Mouse (Mus musculus): ENCODE data around the gene 1600002K03Rik. TPM values are rescaled to one million over a fixed set of nuclear protein-coding genes. Genes with fewer than 3 reads are reported as not detected.
"Not testable (repeated sequence)": the region's sequence is repeated elsewhere in the genome, so short reads cannot be mapped to it uniquely, and the experiment has no call there.

Gene 1600002K03Rik
- polyA plus RNA-seq, 1 experiment: 0.99 TPM

DNA sequence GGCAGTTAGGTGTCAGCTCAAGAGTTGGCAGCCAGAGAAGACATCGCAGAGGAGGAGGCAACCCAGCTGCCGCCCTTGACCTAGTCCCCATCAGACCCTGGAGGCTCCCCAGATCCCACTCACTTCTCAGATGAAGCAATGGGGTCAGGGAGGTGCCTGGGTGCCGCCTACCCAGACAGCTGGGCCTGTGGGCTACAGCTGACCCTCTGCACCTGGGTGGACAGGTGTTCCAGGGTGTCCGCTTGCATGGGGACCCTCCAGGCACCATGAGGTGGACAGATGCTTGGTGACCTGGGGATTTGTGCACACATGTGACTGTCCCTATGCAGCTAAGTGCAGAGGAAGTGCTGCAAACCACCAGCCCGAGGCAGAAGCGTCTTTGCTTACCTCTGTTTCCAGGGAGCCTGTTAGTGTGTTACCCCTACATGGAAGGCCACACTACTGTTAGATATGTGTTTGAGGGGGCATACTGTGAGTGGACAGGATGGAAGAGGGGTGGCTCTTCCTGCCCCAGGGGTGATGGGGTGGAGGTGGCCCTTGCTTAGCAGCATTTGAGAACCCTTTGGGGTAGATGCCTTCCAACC lies 9.9 kb upstream of the 1600002K03Rik start:
- Histone ChIP-seq H3K9me3 (ENCODE audit: control insufficient read depth, low read length) (no peaks in the 10 kb centered on the region), H3K27me3 (ENCODE audit: control insufficient read depth) (peaks cover 13% of the 10 kb centered on the region), H3K4me3 (replicated peaks) (no peak overlapping the region), H3K4me1 (ENCODE audit: control insufficient read depth) (peaks cover 91% of the 10 kb centered on the region), H3K36me3 (ENCODE audit: control insufficient read depth) (no peaks in the 10 kb centered on the region; the same call in 1 of the 2 replicates)
- no peak for TF ChIP-seq GATA1 (IDR thresholded peaks at IDR 0.05; ENCODE audit: low read length)
- TF ChIP-seq TAL1 (IDR thresholded peaks at IDR 0.05; ENCODE audit: low read length): no peak

DNA sequence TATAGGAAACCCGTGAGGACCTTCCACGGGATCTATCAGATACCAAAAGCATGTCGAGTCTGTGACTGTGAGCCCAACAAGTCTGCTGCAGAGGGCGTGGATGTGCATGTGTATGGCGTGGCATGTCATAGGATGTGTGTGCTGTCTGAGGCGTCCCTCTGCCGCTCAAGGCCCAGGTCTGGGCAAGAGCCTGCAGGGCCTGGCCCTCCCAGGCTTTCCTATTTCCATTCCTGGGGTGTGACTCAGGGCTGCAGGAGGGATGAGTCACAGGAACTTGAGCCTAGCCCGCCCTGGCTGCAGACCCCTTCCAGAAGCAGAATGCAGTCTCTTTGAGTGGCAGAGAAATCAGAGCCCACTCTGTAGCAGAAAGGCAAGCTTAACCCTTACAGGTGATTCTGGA lies 9.0 kb upstream of the 1600002K03Rik start:
- H3K27me3 ChIP-seq (ENCODE audit: control insufficient read depth): peaks cover 13% of the 10 kb centered on the region
- TF ChIP-seq GATA1 (IDR thresholded peaks at IDR 0.05; ENCODE audit: low read length) (no peak), TAL1 (IDR thresholded peaks at IDR 0.05; ENCODE audit: low read length) (no peak; the same call in 2 of the 3 replicates)

DNA sequence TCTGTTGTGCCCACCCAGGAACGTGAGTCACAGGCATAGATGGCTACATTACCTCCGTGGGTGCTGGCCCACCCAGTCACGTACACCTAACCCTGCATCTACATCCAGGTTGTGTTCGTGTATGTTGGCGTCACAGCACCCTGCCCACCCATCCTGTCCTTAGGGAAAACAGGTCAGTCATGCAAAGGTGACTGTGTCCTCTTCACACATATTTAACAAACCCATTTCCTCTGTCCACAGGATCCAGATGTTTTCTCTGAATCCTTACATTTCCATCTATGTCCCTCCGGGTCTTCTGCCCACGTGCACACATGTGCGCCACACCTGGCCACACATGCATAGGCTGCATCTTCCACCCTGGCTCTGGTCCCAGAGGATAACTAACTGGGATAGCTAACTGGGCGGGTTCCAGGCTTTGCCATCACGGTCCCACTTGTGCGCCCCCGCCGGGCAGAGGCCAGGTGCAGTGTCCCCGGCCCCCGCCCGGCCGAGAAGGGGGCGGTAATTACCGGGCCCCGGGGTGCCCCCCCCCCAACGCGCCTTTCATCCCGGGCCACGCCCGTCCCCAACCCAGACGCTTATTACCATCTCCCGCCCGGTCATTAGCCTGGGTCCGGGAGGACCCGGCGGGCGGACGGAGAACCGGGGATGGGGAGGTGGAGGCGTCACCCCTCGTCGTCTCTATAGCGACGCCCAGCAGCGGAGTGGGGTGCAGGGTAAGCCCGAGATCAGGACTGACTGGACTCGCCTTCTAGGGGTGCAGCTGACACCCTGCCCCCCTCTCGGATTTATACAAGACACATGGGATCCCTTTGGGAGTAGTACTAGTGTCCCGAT lies 8.4 kb upstream of the 1600002K03Rik start:
- peak overlapping the region; percentile 60 for H3K4me3 ChIP-seq (replicated peaks)
- no peaks in the 10 kb centered on the region for H3K9me3 ChIP-seq (ENCODE audit: control insufficient read depth, low read length)
- H3K4me1 ChIP-seq (ENCODE audit: control insufficient read depth): peaks cover 89% of the 10 kb centered on the region
- H3K36me3 ChIP-seq (ENCODE audit: control insufficient read depth): peaks cover 3% of the 10 kb centered on the region
- H3K27me3 ChIP-seq (ENCODE audit: control insufficient read depth): peaks cover 13% of the 10 kb centered on the region
- TF ChIP-seq GATA1 (IDR thresholded peaks at IDR 0.05; ENCODE audit: low read length): no peak
- TF ChIP-seq TAL1 (IDR thresholded peaks at IDR 0.05; ENCODE audit: low read length): no peak

More for the DNA sequence above, 9.0 kb upstream of the 1600002K03Rik start:
- H3K36me3 ChIP-seq (ENCODE audit: control insufficient read depth): no peaks in the 10 kb centered on the region; the same call in 1 of the 2 replicates
- H3K4me1 ChIP-seq (ENCODE audit: control insufficient read depth): peaks cover 89% of the 10 kb centered on the region
- no peak overlapping the region for H3K4me3 ChIP-seq (replicated peaks)
- no peaks in the 10 kb centered on the region for H3K9me3 ChIP-seq (ENCODE audit: control insufficient read depth, low read length)

DNA sequence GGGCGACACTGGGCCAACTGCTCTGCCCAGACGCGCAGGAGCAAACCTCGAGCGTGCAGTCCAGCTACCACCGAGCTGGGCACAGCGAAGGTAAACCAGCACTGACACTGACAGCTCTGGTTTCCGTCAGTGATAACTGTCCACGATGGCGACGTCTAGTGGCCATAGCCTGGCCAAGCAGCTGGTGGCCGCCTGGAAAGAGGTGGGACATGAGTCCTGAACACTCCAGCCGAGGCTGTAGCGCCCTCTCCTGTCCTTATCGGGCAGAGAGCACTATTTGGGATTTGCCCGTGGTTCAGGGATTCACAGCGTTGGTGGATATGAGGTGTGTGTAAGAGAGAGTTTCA lies 7.8 kb upstream of the 1600002K03Rik start:
- peaks cover 13% of the 10 kb centered on the region for H3K27me3 ChIP-seq (ENCODE audit: control insufficient read depth)
- peaks cover 88% of the 10 kb centered on the region for H3K4me1 ChIP-seq (ENCODE audit: control insufficient read depth)
- TF ChIP-seq TAL1 (IDR thresholded peaks at IDR 0.05; ENCODE audit: low read length): no peak
- TF ChIP-seq GATA1 (IDR thresholded peaks at IDR 0.05; ENCODE audit: low read length): no peak
- H3K36me3 ChIP-seq (ENCODE audit: control insufficient read depth): peaks cover 9% of the 10 kb centered on the region
- H3K4me3 ChIP-seq (replicated peaks): peak overlapping the region; percentile 60
- H3K9me3 ChIP-seq (ENCODE audit: control insufficient read depth, low read length): peaks cover 3% of the 10 kb centered on the region

DNA sequence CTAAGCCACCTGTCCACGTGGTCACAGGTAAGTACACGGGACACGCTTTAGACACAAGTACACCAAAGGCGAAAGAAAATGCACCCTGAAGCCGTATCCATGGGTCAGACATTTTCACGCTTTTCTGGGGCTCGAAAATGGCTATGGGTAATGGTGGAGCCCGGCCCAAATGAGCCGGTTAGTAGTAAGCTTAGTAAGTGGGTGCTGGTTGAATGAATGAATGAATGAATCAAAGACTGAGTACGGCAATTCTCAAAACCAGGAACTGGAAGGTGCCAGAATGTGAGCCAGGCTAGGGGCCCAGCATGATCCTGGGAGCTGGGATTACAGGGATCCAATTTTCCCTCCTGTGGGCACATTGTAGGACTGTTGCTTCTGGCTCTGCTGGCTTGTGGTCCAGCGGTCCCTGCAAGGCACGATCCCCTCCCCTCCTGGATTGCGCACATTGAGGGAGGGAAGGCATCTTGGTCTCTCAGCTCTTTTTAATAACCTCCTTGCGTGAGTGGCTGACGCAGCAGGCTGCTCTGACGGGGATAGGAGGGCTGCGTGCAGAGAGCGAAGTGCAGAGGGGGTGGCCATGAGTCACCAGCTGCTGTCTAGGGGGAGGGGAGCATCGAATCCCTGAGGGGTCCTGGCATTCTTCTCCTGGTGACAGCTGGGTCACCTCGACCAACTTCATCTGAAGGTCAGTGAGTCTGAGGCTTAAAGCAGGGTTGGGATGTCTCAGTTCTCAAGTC lies 7.2 kb upstream of the 1600002K03Rik start, which contains the start of gene Cirbp:
Gene Cirbp (plus strand): TSS at position 594 of the 737 bp plus-strand sequence.
- Histone ChIP-seq H3K27me3 (ENCODE audit: control insufficient read depth) (peaks cover 13% of the 10 kb centered on the region), H3K36me3 (ENCODE audit: control insufficient read depth) (peaks cover 15% of the 10 kb centered on the region), H3K9me3 (ENCODE audit: control insufficient read depth, low read length) (peaks cover 9% of the 10 kb centered on the region), H3K4me3 (replicated peaks) (peak within 1 kb of the TSS; percentile 87), H3K4me1 (ENCODE audit: control insufficient read depth) (peaks cover 87% of the 10 kb centered on the region)
- TF ChIP-seq TAL1 (IDR thresholded peaks at IDR 0.05; ENCODE audit: low read length) (no peak), GATA1 (IDR thresholded peaks at IDR 0.05; ENCODE audit: low read length) (no peak)

DNA sequence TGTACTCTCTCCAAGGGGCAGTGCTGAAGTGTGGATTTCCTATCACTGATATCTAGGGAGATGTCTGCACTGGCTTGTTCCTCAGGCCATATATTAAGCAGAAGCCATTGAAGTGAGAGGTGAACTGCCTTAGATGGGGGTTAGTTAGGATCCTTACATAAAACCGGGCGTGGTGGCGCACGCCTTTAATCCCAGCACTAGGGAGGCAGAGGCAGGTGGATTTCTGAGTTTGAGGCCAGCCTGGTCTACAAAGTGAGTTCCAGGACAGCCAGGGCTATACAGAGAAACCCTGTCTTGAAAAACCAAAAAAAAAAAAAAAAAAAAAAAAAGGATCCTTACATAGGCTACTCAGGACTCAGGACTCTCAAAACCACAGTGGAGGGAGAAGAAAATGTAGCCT lies 6.6 kb upstream of the 1600002K03Rik start:
- Histone ChIP-seq H3K36me3 (ENCODE audit: control insufficient read depth) (peaks cover 20% of the 10 kb centered on the region), H3K9me3 (ENCODE audit: control insufficient read depth, low read length) (peaks cover 13% of the 10 kb centered on the region), H3K27me3 (ENCODE audit: control insufficient read depth) (peaks cover 13% of the 10 kb centered on the region), H3K4me1 (ENCODE audit: control insufficient read depth) (peaks cover 84% of the 10 kb centered on the region)
- not testable (repeated sequence) for H3K4me3 ChIP-seq (replicated peaks)

DNA sequence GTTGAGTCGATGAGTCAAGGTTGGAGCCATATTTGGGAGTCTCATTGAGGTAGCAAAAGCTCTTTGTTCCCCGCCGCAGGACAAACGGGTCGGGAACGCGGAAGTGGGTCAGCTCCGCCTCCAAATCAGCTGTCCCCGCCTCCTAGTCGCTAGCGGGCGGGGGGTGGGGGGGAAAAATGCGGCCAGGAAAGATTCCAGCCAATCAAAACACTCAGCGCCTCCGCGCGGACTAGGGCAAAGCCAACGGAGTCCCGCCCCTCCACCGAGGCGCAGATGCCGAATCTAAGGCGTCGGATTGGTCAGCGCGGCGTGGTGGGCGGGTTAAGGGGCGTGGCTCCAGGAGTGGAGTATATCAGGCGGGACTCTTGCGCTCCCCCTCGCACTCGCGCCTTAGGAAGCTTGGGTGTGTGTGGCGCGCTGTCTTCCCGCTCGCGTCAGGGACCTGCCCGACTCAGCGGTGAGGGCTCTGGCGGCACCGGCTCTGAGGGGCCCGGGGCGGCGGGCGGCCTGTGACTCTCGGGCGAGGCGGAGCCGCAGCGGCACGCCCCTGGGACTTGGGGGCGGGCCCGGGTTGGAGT lies 5.2 kb upstream of the 1600002K03Rik start:
- Histone ChIP-seq H3K36me3 (ENCODE audit: control insufficient read depth) (peaks cover 34% of the 10 kb centered on the region), H3K4me1 (ENCODE audit: control insufficient read depth) (peaks cover 82% of the 10 kb centered on the region), H3K4me3 (replicated peaks) (peak overlapping the region; percentile 87), H3K27me3 (ENCODE audit: control insufficient read depth) (peaks cover 13% of the 10 kb centered on the region), H3K9me3 (ENCODE audit: control insufficient read depth, low read length) (peaks cover 26% of the 10 kb centered on the region)
- no peak for TF ChIP-seq TAL1 (IDR thresholded peaks at IDR 0.05; ENCODE audit: low read length)
- no peak for TF ChIP-seq GATA1 (IDR thresholded peaks at IDR 0.05; ENCODE audit: low read length)

DNA sequence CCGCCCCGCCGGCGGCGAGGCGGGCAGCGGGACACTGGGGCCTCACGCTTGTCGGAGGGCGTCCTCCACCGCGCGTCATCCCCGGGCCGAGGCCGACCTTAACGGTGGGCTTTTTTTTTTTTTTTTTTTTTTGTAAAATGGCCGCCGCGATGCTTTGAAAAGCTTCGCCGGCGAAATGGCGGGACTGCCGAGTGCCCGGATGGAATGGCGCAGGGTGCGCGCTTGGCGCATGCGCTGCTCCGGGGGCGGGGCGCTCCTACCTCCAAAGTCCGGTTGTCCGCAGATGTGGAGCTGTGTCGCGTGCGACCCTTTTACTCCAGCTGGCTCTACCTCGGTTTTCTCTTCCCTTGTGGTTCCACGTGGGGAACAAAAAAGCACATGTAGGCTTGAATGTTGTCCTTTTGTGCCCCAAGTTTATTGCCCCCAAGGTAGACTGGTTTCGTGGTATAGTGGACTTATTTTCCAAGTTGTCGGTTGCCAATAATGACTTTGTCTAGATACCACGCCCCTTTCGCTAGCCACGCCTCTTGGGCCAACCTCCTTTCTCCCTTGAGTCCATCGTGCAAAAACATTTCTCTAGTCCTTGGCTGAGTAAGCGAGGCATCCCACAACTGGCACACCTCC lies 4.6 kb upstream of the 1600002K03Rik start:
- Histone ChIP-seq H3K4me1 (ENCODE audit: control insufficient read depth) (peaks cover 81% of the 10 kb centered on the region), H3K36me3 (ENCODE audit: control insufficient read depth) (peaks cover 34% of the 10 kb centered on the region), H3K4me3 (replicated peaks) (peak overlapping the region; percentile 87), H3K27me3 (ENCODE audit: control insufficient read depth) (peaks cover 8% of the 10 kb centered on the region), H3K9me3 (ENCODE audit: control insufficient read depth, low read length) (peaks cover 26% of the 10 kb centered on the region)
- no peak for TF ChIP-seq TAL1 (IDR thresholded peaks at IDR 0.05; ENCODE audit: low read length)
